Mouse (Mus musculus) left cerebral cortex, adult 11 months (tissue): Measurements from ENCODE around the gene Midn.
"Not testable (repeated sequence)": the region's sequence is repeated elsewhere in the genome, so short reads cannot be mapped to it uniquely, and the experiment has no call there.

ENCODE experiments used
- DNase-seq: peaks from one replicate; pipeline ENCODE4 v3.0.0; 2022; ENCODE audit warnings: low spot score

The Midn gene

DNA sequence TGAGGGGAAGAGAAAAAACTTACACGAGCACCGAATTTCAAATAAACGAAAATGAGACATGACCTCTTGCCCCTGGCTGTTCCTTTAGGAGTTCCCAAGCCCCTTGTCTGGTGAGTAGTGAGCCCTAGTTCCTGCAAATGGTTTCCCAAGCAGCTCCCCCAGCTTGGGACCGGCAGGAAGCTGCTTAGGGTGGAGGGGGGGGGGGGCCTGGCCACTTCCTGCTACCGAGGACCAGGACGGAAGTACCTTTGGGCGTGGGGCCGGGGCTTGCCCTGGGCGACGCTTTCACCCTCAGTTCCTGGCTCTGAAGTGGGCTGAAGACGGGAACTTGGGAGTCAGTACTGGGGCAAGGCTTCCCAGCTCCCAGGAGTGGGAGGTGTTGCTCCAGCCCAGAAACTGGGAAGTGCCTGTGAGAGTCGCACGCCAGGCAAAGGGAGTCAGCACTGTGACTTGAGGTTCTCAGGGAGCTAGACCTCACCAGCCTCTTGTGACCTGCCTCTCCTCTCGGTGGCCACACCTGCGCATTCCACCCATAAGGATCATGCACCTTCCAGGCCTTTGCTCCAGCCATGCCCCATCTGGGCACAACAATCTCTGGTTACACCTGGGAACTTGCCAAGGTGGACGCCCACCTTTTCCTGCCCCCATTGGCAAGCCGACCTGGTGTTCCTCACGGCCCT, 10.4 kb downstream of the Midn start:
- no peak for DNase-seq

DNA sequence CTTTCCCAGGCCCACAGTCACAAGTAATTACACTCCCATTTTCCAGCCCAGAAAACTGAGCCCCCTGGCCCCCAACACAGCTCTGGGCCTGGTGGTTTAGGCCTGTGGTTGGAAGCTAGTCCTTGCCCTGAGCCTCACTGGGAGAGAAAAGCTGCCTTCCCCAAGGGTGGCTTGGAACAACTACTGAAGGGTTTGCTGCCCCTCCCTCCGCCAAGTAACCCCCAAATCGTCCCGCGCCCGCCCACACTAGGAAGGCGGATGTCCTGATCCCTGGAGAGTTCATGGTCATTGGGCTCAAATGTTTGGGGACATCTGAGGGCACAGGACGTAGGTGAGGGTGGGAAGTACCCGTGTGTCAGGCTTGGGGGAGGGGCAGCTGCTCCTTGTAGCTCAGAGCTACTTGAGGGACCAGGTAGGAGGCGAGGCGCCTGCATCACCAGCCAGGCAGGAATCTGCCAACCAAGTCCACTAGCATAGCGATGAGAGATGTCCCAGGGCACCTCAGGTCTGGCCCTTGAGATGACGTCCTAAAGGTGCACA, 11.0 kb downstream of the Midn start:
- DNase-seq, result no peak

DNA sequence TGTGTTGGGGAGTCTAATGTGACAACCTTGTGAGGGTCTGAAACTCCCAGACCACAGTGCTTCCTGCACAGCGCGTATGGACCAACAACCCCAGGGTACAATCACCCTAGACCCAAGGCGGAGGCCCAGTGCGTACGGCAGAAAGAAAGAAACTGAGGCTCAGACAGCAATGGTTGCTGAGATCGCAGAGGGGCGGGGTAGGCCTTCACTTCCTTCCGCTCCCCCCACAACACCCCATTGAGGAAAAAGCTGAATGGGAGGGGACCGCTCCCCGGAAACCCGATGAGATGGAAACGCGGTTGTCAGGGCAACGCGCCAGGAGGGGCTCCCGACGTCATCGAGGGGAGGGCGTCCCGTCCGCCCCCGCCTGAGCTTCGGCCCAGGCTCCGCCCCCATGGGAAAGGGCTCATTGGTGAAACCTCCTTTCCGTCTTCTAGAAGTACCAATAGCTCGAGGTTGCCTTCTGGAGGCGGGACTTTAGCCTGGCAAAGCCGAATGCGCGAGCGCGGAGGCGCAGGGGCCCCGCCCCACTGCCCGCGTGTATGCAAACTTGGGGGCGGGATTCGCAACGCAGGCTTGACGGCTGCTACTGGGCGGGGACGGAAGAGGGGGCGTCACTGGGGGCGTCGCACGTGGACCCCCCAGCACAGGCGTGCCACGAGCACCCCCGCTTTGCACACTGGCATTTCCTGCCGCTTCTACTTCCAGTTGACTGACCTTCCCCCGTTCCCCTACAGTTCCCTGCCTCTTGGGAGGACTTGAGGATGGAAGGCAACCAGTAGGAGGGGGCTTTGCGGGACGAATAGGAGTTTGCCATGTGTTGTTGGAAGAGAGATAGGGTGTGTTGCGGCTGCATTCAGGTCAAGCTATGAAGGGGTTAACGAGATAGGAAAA, 11.7 kb downstream of the Midn start:
- peak; percentile 99 for DNase-seq

- no peak for DNase-seq
These were observed 12.6 kb downstream of the Midn start for GRCm38 (mm10) chr10:80160455-80161371.

DNA sequence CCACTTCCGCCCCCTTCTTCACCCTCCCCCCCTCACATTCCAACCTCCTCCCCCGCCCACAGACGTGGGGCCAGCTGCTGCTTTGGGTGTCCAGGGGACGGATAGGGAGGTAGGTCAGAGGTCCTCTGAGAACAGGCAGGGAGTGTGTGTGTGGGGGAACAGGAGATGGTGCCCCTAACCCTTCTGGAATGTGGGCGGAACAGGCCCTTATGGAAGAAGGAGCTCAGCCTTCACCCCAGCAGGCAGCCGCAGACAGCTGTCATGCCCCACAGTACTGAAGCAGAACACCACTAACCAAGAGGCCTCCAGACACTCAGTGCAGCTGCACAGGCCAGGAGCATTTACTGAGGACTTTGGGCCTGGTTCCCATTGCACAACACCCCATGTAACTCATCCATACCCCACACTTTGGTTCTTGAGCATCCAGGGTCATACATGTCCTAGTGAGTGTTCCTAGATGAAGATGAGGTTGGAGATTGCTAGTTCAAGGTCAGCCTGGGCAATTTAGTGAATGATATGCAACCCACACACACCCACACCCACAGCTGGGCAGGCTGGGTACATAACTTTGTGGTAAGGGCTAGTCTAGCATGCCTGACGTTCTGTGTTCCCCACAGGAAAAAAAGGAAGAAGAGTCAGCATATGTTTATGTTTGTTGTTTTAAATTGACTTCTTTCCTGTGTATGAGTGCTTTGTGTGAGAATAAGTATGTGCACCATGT, 13.6 kb downstream of the Midn start:
- DNase-seq, result no peak

DNA sequence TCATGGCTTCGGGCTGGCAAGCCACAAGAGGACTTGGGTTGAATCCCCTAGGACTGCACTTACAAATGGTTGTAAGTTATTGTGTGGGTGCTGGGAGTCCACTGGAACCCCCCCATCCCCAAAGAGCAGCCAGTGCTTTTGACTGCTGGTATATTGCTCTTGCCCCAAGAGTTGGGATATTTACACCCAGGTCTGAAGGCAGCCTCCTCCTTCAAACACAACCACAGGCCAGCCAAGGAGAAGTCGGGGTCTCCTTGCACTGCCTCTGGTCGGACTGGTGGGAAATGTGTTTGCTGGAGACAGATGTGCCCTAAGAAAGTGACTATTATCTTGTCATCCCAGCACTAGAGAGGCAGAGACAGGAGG, 14.2 kb downstream of the Midn start:
- no peak for DNase-seq

DNA sequence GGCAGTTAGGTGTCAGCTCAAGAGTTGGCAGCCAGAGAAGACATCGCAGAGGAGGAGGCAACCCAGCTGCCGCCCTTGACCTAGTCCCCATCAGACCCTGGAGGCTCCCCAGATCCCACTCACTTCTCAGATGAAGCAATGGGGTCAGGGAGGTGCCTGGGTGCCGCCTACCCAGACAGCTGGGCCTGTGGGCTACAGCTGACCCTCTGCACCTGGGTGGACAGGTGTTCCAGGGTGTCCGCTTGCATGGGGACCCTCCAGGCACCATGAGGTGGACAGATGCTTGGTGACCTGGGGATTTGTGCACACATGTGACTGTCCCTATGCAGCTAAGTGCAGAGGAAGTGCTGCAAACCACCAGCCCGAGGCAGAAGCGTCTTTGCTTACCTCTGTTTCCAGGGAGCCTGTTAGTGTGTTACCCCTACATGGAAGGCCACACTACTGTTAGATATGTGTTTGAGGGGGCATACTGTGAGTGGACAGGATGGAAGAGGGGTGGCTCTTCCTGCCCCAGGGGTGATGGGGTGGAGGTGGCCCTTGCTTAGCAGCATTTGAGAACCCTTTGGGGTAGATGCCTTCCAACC, 14.7 kb downstream of the Midn start:
- no peak for DNase-seq

GRCm38 (mm10) chr10:80163721-80164120, 15.6 kb downstream of the Midn start:
- DNase-seq, result no peak

DNA sequence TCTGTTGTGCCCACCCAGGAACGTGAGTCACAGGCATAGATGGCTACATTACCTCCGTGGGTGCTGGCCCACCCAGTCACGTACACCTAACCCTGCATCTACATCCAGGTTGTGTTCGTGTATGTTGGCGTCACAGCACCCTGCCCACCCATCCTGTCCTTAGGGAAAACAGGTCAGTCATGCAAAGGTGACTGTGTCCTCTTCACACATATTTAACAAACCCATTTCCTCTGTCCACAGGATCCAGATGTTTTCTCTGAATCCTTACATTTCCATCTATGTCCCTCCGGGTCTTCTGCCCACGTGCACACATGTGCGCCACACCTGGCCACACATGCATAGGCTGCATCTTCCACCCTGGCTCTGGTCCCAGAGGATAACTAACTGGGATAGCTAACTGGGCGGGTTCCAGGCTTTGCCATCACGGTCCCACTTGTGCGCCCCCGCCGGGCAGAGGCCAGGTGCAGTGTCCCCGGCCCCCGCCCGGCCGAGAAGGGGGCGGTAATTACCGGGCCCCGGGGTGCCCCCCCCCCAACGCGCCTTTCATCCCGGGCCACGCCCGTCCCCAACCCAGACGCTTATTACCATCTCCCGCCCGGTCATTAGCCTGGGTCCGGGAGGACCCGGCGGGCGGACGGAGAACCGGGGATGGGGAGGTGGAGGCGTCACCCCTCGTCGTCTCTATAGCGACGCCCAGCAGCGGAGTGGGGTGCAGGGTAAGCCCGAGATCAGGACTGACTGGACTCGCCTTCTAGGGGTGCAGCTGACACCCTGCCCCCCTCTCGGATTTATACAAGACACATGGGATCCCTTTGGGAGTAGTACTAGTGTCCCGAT, 16.3 kb downstream of the Midn start:
- no peak for DNase-seq

GRCm38 (mm10) chr10:80164998-80165344, 16.9 kb downstream of the Midn start:
- DNase-seq, result peak; percentile 93

DNA sequence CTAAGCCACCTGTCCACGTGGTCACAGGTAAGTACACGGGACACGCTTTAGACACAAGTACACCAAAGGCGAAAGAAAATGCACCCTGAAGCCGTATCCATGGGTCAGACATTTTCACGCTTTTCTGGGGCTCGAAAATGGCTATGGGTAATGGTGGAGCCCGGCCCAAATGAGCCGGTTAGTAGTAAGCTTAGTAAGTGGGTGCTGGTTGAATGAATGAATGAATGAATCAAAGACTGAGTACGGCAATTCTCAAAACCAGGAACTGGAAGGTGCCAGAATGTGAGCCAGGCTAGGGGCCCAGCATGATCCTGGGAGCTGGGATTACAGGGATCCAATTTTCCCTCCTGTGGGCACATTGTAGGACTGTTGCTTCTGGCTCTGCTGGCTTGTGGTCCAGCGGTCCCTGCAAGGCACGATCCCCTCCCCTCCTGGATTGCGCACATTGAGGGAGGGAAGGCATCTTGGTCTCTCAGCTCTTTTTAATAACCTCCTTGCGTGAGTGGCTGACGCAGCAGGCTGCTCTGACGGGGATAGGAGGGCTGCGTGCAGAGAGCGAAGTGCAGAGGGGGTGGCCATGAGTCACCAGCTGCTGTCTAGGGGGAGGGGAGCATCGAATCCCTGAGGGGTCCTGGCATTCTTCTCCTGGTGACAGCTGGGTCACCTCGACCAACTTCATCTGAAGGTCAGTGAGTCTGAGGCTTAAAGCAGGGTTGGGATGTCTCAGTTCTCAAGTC, 17.5 kb downstream of the Midn start, which contains the start of gene Cirbp:
Cirbp (plus strand) TSS at position 594 of the 737 bp plus-strand sequence.
- no peak for DNase-seq

- DNase-seq, result not testable (repeated sequence)
These were observed 18.1 kb downstream of the Midn start for GRCm38 (mm10) chr10:80166136-80166535.

DNA sequence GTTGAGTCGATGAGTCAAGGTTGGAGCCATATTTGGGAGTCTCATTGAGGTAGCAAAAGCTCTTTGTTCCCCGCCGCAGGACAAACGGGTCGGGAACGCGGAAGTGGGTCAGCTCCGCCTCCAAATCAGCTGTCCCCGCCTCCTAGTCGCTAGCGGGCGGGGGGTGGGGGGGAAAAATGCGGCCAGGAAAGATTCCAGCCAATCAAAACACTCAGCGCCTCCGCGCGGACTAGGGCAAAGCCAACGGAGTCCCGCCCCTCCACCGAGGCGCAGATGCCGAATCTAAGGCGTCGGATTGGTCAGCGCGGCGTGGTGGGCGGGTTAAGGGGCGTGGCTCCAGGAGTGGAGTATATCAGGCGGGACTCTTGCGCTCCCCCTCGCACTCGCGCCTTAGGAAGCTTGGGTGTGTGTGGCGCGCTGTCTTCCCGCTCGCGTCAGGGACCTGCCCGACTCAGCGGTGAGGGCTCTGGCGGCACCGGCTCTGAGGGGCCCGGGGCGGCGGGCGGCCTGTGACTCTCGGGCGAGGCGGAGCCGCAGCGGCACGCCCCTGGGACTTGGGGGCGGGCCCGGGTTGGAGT, 19.5 kb downstream of the Midn start:
- peak; percentile 96 for DNase-seq

- no peak for DNase-seq
These were observed 20.1 kb downstream of the Midn start for GRCm38 (mm10) chr10:80168038-80168661.

DNA sequence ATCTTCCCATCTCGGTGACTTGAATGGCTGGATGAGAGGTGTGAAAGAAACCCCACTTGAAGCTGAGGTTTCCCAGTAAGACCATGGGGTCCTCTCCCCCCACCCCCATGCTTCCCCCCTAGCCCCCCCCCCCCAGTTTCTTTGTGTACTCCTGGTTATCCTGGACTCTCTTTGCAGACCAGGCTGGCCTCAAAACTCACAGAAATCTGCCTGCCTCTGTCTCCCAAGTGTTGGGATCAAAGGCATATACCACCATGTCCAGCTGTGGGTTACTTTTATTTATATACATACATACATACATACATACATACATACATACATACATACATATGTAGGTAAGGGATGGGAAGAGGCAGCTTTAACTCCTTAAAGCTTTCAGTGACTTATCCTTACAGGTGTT, 21.0 kb downstream of the Midn start:
- DNase-seq, result no peak

- no peak for DNase-seq
These were observed 21.6 kb downstream of the Midn start for GRCm38 (mm10) chr10:80169651-80170050.

DNA sequence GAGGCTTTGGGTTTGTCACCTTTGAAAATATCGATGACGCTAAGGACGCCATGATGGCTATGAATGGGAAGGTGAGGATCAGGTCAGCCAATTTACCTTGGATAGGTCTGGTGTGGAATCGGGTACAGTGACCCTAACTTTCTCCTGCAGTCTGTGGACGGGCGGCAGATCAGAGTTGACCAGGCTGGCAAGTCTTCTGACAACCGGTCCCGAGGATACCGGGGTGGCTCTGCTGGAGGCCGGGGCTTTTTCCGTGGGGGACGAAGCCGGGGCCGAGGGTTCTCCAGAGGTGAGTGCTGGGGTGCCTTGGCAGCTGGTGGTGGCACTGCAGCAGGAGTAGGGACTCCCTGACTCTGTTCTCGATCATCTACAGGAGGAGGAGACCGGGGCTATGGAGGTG, 22.0 kb downstream of the Midn start:
- DNase-seq, result no peak

DNA sequence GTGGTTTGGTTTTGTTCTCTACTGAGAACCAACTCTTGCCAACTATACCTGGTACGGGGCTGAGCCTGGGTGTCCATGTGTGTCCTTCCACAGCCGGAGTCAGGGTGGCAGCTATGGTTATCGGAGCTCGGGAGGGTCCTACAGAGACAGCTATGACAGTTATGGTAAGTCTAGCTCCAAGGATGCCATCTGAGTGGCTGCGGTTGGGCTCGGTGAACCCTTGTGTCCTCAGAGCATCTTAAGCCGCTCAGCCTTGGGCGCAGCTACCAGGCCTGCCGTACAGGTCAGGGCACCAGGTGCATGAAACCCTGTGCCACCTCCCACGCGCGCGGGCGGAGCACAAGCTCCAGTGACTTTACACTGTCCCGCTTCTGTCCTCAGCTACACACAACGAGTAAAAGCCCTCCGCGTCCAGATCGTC, 22.5 kb downstream of the Midn start:
- no peak for DNase-seq

GRCm38 (mm10) chr10:80171252-80171651, 23.2 kb downstream of the Midn start:
- no peak for DNase-seq
